Mouse (Mus musculus): ENCODE results near the gene Tcf21. TPM values are rescaled to one million over a fixed set of nuclear protein-coding genes. Genes with fewer than 3 reads are reported as not detected.

Gene Tcf21
- polyA plus RNA-seq, 1 experiment from 2014 or later: not detected

GRCm38 (mm10) chr10:22822486-22822885 is 2.5 kb upstream of the Tcf21 start:
- Histone ChIP-seq H3K27ac (no peak overlapping the region), H3K4me1 (peaks cover 11% of the 10 kb centered on the region), H3K27me3 (ENCODE audit: poor library complexity, severe bottlenecking) (peaks cover 95% of the 10 kb centered on the region), H3K4me3 (no peak overlapping the region), H3K36me3 (replicated peaks) (no peaks in the 10 kb centered on the region), H3K9me3 (no peaks in the 10 kb centered on the region)
- DNase-seq (ENCODE audit: extremely low spot score, low spot score): no peak
- WGBS: 11% methylated on average over 5 of the region's 5 CpGs

- peaks cover 99% of the 10 kb centered on the region for H3K27me3 ChIP-seq (ENCODE audit: poor library complexity, severe bottlenecking)
- no peak for DNase-seq (ENCODE audit: extremely low spot score, low spot score)
- H3K4me3 ChIP-seq: no peak overlapping the region
- H3K9me3 ChIP-seq: no peaks in the 10 kb centered on the region
- WGBS: 3% methylated on average over 5 of the region's 5 CpGs
- no peak overlapping the region for H3K27ac ChIP-seq
- peaks cover 11% of the 10 kb centered on the region for H3K4me1 ChIP-seq
- H3K36me3 ChIP-seq (replicated peaks): no peaks in the 10 kb centered on the region
Observed at GRCm38 (mm10) chr10:22821709-22822108, 1.7 kb upstream of the Tcf21 start.

- H3K4me1 ChIP-seq: peaks cover 15% of the 10 kb centered on the region
- no peaks in the 10 kb centered on the region for H3K9me3 ChIP-seq
- H3K27me3 ChIP-seq (ENCODE audit: poor library complexity, severe bottlenecking): peaks cover 99% of the 10 kb centered on the region
- no peak overlapping the region for H3K27ac ChIP-seq
- no peak for DNase-seq (ENCODE audit: extremely low spot score, low spot score)
- no peaks in the 10 kb centered on the region for H3K36me3 ChIP-seq (replicated peaks)
- WGBS: 0% methylated on average over 1 of the region's 1 CpGs
- H3K4me3 ChIP-seq: no peak overlapping the region
Observed at GRCm38 (mm10) chr10:22821267-22821666, 1.3 kb upstream of the Tcf21 start.

- H3K4me3 ChIP-seq: no peak overlapping the region
- no peak for DNase-seq (ENCODE audit: extremely low spot score, low spot score)
- H3K27me3 ChIP-seq (ENCODE audit: poor library complexity, severe bottlenecking): peaks cover 99% of the 10 kb centered on the region
- no peak overlapping the region for H3K27ac ChIP-seq
- H3K36me3 ChIP-seq (replicated peaks): no peaks in the 10 kb centered on the region
- 5% methylated on average over 2 of the region's 2 CpGs for WGBS
- H3K4me1 ChIP-seq: peaks cover 19% of the 10 kb centered on the region
- H3K9me3 ChIP-seq: no peaks in the 10 kb centered on the region
Observed at GRCm38 (mm10) chr10:22820841-22821240, 867 bp upstream of the Tcf21 start.

GRCm38 (mm10) chr10:22819239-22819870 is 619 bp downstream of the Tcf21 start:
- no peak overlapping the region for H3K27ac ChIP-seq
- H3K4me1 ChIP-seq: peaks cover 19% of the 10 kb centered on the region
- DNase-seq (ENCODE audit: extremely low spot score, low spot score): peak; percentile 56
- H3K4me3 ChIP-seq: peak overlapping the region; percentile 27
- H3K9me3 ChIP-seq: no peaks in the 10 kb centered on the region
- under 1% methylated on average over 42 of the region's 42 CpGs for WGBS
- H3K27me3 ChIP-seq (ENCODE audit: poor library complexity, severe bottlenecking): peaks cover 99% of the 10 kb centered on the region
- H3K36me3 ChIP-seq (replicated peaks): no peaks in the 10 kb centered on the region

GRCm38 (mm10) chr10:22818600-22819238 is 1.3 kb downstream of the Tcf21 start:
- H3K27me3 ChIP-seq (ENCODE audit: poor library complexity, severe bottlenecking): peaks cover 99% of the 10 kb centered on the region
- H3K36me3 ChIP-seq (replicated peaks): no peaks in the 10 kb centered on the region
- peak overlapping the region; percentile 27 for H3K4me3 ChIP-seq
- H3K4me1 ChIP-seq: peaks cover 26% of the 10 kb centered on the region
- WGBS: 1% methylated on average over 12 of the region's 12 CpGs
- DNase-seq (ENCODE audit: extremely low spot score, low spot score): no peak
- H3K27ac ChIP-seq: no peak overlapping the region
- no peaks in the 10 kb centered on the region for H3K9me3 ChIP-seq

- Histone ChIP-seq H3K27me3 (ENCODE audit: poor library complexity, severe bottlenecking) (peaks cover 99% of the 10 kb centered on the region), H3K9me3 (no peaks in the 10 kb centered on the region), H3K27ac (no peak overlapping the region), H3K36me3 (replicated peaks) (no peaks in the 10 kb centered on the region), H3K4me1 (peaks cover 32% of the 10 kb centered on the region), H3K4me3 (no peak overlapping the region)
- peak; percentile 35 for DNase-seq (ENCODE audit: extremely low spot score, low spot score)
- WGBS: 3% methylated on average over 4 of the region's 4 CpGs
Observed at GRCm38 (mm10) chr10:22817976-22818375, 2.0 kb downstream of the Tcf21 start.

GRCm38 (mm10) chr10:22817561-22817960 is 2.4 kb downstream of the Tcf21 start:
- Histone ChIP-seq H3K27me3 (ENCODE audit: poor library complexity, severe bottlenecking) (peaks cover 99% of the 10 kb centered on the region), H3K4me3 (no peak overlapping the region), H3K9me3 (no peaks in the 10 kb centered on the region), H3K4me1 (peaks cover 32% of the 10 kb centered on the region), H3K36me3 (replicated peaks) (no peaks in the 10 kb centered on the region), H3K27ac (no peak overlapping the region)
- WGBS: under 1% methylated on average over 18 of the region's 18 CpGs
- DNase-seq (ENCODE audit: extremely low spot score, low spot score): peak; percentile 46

- no peaks in the 10 kb centered on the region for H3K9me3 ChIP-seq
- peaks cover 99% of the 10 kb centered on the region for H3K27me3 ChIP-seq (ENCODE audit: poor library complexity, severe bottlenecking)
- no peak overlapping the region for H3K27ac ChIP-seq
- no peaks in the 10 kb centered on the region for H3K36me3 ChIP-seq (replicated peaks)
- no peak overlapping the region for H3K4me3 ChIP-seq
- peaks cover 35% of the 10 kb centered on the region for H3K4me1 ChIP-seq
- no peak for DNase-seq (ENCODE audit: extremely low spot score, low spot score)
- WGBS: under 1% methylated on average over 28 of the region's 28 CpGs
Observed at GRCm38 (mm10) chr10:22816237-22816762, 3.7 kb downstream of the Tcf21 start.

- H3K27me3 ChIP-seq (ENCODE audit: poor library complexity, severe bottlenecking): peaks cover 98% of the 10 kb centered on the region
- no peaks in the 10 kb centered on the region for H3K36me3 ChIP-seq (replicated peaks)
- no peak overlapping the region for H3K4me3 ChIP-seq
- no peaks in the 10 kb centered on the region for H3K9me3 ChIP-seq
- H3K4me1 ChIP-seq: peaks cover 35% of the 10 kb centered on the region
- under 1% methylated on average over 19 of the region's 19 CpGs for WGBS
- no peak for DNase-seq (ENCODE audit: extremely low spot score, low spot score)
- no peak overlapping the region for H3K27ac ChIP-seq
Observed at GRCm38 (mm10) chr10:22815461-22816236, 4.3 kb downstream of the Tcf21 start.

- no peak for DNase-seq (ENCODE audit: extremely low spot score, low spot score)
- Histone ChIP-seq H3K4me3 (no peak overlapping the region), H3K4me1 (peaks cover 32% of the 10 kb centered on the region), H3K27me3 (ENCODE audit: poor library complexity, severe bottlenecking) (peaks cover 98% of the 10 kb centered on the region), H3K36me3 (replicated peaks) (no peaks in the 10 kb centered on the region), H3K9me3 (no peaks in the 10 kb centered on the region), H3K27ac (no peak overlapping the region)
- WGBS: 0% methylated on average over 2 of the region's 2 CpGs
Observed at GRCm38 (mm10) chr10:22814771-22815170, 5.2 kb downstream of the Tcf21 start.

- H3K27ac ChIP-seq: no peak overlapping the region
- peaks cover 27% of the 10 kb centered on the region for H3K4me1 ChIP-seq
- H3K4me3 ChIP-seq: no peak overlapping the region
- no peak for DNase-seq (ENCODE audit: extremely low spot score, low spot score)
- H3K27me3 ChIP-seq (ENCODE audit: poor library complexity, severe bottlenecking): peaks cover 98% of the 10 kb centered on the region
- under 1% methylated on average over 4 of the region's 8 CpGs for WGBS
- no peaks in the 10 kb centered on the region for H3K9me3 ChIP-seq
- H3K36me3 ChIP-seq (replicated peaks): no peaks in the 10 kb centered on the region
Observed at GRCm38 (mm10) chr10:22814294-22814693, 5.7 kb downstream of the Tcf21 start.

Data from forebrain, embryonic 10.5 days (tissue).